In genomic region chr13:55825245-55825681, GRCm38 (mm10) we compare ENCODE assay signal across 11 mouse cellular contexts. TPM values are rescaled to one million over a fixed set of nuclear protein-coding genes. Genes with fewer than 3 reads are reported as not detected.
DNase-seq lines count a peak whose midpoint lies in the region; ATAC-seq lines count a peak whose summit lies in the region.
"Had no signal": no experiment of that assay in that cellular context is flagged by ENCODE, and none has a peak within 500 bp of the region (broad histone marks: within the 10 kb centered on the region; RNA-seq: fewer than 3 reads in every experiment).

No protein-coding gene starts in this region.

- intact Hi-C loops in heart, postnatal 14 days (cut with DNase I), result no loop called here

- peaks cover 83% of the 10 kb centered on the region for H3K27me3 ChIP-seq in heart, embryonic 11.5 days (ENCODE audit: control insufficient read depth, insufficient read depth, low read length)
- peaks cover 91% of the 10 kb centered on the region for H3K27me3 ChIP-seq in hindbrain, embryonic 12.5 days
- peaks cover 91% of the 10 kb centered on the region for H3K27me3 ChIP-seq in midbrain, embryonic 12.5 days

- H3K9me3 ChIP-seq in heart, embryonic 11.5 days (replicated peaks; ENCODE audit: control insufficient read depth, low read length), result no peaks in the 10 kb centered on the region
- H3K9me3 ChIP-seq in hindbrain, embryonic 12.5 days (replicated peaks), result no peaks in the 10 kb centered on the region
- H3K9me3 ChIP-seq in midbrain, embryonic 12.5 days, result no peaks in the 10 kb centered on the region

- no peak; the same call in 1 of the 2 replicates for ATAC-seq in heart, embryonic 11.5 days (replicated peaks; ENCODE audit: insufficient number of reproducible peaks, low FRiP score, low TSS enrichment)
- no peak; the same call in 1 of the 2 replicates for ATAC-seq in hindbrain, embryonic 12.5 days (ENCODE audit: low FRiP score)
- peak; percentile 27; the same call in 1 of the 2 replicates for ATAC-seq in midbrain, embryonic 12.5 days (ENCODE audit: low FRiP score, low read depth)
- ATAC-seq in erythroblast, adult 5-6 weeks (replicated peaks; ENCODE audit: low FRiP score, poor library complexity, severe bottlenecking), result no peak

- H3K9ac ChIP-seq in heart, embryonic 11.5 days (ENCODE audit: low read depth, low read length), result no peak overlapping the region
- H3K9ac ChIP-seq in hindbrain, embryonic 12.5 days, result no peak overlapping the region
- no peak overlapping the region; the same call in 1 of the 2 replicates for H3K9ac ChIP-seq in midbrain, embryonic 12.5 days (replicated peaks)

- H3K4me1 ChIP-seq in heart, embryonic 11.5 days (ENCODE audit: control insufficient read depth, insufficient read depth, low read length), result peaks cover 7% of the 10 kb centered on the region
- peaks cover 10% of the 10 kb centered on the region for H3K4me1 ChIP-seq in hindbrain, embryonic 12.5 days
- H3K4me1 ChIP-seq in midbrain, embryonic 12.5 days, result peaks cover 24% of the 10 kb centered on the region

- no peaks in the 10 kb centered on the region for H3K36me3 ChIP-seq in heart, embryonic 11.5 days (ENCODE audit: control insufficient read depth, insufficient read depth, low read length)
- no peaks in the 10 kb centered on the region for H3K36me3 ChIP-seq in hindbrain, embryonic 12.5 days
- H3K36me3 ChIP-seq in midbrain, embryonic 12.5 days, result no peaks in the 10 kb centered on the region

- peak overlapping the region; percentile 15; the same call in 1 of the 2 replicates for H3K4me3 ChIP-seq in heart, embryonic 11.5 days (ENCODE audit: low read depth, low read length)
- H3K4me3 ChIP-seq in hindbrain, embryonic 12.5 days, result peak overlapping the region; percentile 9
- H3K4me3 ChIP-seq in midbrain, embryonic 12.5 days, result peak overlapping the region; percentile 14

- no peak overlapping the region for H3K27ac ChIP-seq in heart, embryonic 11.5 days (ENCODE audit: low read depth, low read length)
- no peak overlapping the region for H3K27ac ChIP-seq in hindbrain, embryonic 12.5 days
- H3K27ac ChIP-seq in midbrain, embryonic 12.5 days (replicated peaks), result no peak overlapping the region

- DNase-seq in heart, postnatal 14 days, result no peak
- peak; percentile 36 for DNase-seq in R1 (ENCODE audit: low read depth, low spot score)
- DNase-seq in layer of hippocampus, adult 8-10 months (ENCODE audit: low spot score in 2 of 2), result no peak
- no peak for DNase-seq in cerebellum, adult 11 months
- DNase-seq: liver had no signal

- H3K4me2 ChIP-seq in heart, embryonic 11.5 days, result peak overlapping the region; percentile 21
- H3K4me2 ChIP-seq in hindbrain, embryonic 12.5 days (replicated peaks), result peak overlapping the region; percentile 30
- peak overlapping the region; percentile 26 for H3K4me2 ChIP-seq in midbrain, embryonic 12.5 days (replicated peaks)

- WGBS in heart, embryonic 11.5 days (ENCODE audit: insufficient replicate concordance), result 3% methylated on average over 32 of the region's 32 CpGs
- under 1% methylated on average over 32 of the region's 32 CpGs for WGBS in hindbrain, embryonic 12.5 days
- WGBS in midbrain, embryonic 12.5 days, result under 1% methylated on average over 32 of the region's 32 CpGs

RNA-seq across cellular contexts. Expression of gene Pitx1, which starts 10.7 kb away (rescaled TPM):
- polyA plus RNA-seq in heart, embryonic 11.5 days (2014; fragmentation: Nextera tagmentation; extraction: Ambion mirVana), result 0.51 and 1.2 TPM in 2 replicates
- total RNA-seq in heart, postnatal 14 days (2021), result not detected
- polyA plus RNA-seq in hindbrain, embryonic 12.5 days (2016; fragmentation: Nextera tagmentation; extraction: Ambion mirVana), result 0.61 and 0.81 TPM in 2 replicates
- polyA plus RNA-seq in midbrain, embryonic 12.5 days (2016; fragmentation: Nextera tagmentation; extraction: Ambion mirVana), result 2.7 and 4.1 TPM in 2 replicates
- total RNA-seq in layer of hippocampus, adult 8-10 months (2022), result not detected
- 0.58 TPM in 1 of 2 replicates, not detected in the other for total RNA-seq in erythroblast, adult 5-6 weeks (2015; ENCODE audit: low replicate concordance)
- total RNA-seq in erythroblast, adult 5-6 weeks (2017; ENCODE audit: low replicate concordance), result not detected in 2 replicates
- total RNA-seq: CH12.LX had no signal

RNA-seq across cellular contexts. Expression of gene Catsper3, which starts 40.9 kb away (rescaled TPM):
- polyA plus RNA-seq in heart, embryonic 11.5 days (2014; fragmentation: Nextera tagmentation; extraction: Ambion mirVana), result 0.11 and 0.23 TPM in 2 replicates
- total RNA-seq in heart, postnatal 14 days (2021), result under 1 TPM in 1 of 2 experiments, not detected in 1; 0.22 TPM
- polyA plus RNA-seq in hindbrain, embryonic 12.5 days (2016; fragmentation: Nextera tagmentation; extraction: Ambion mirVana), result not detected in 2 replicates
- 0.18 TPM in 1 of 2 replicates, not detected in the other for polyA plus RNA-seq in midbrain, embryonic 12.5 days (2016; fragmentation: Nextera tagmentation; extraction: Ambion mirVana)
- total RNA-seq in layer of hippocampus, adult 8-10 months (2022), result under 1 TPM; 0.29 to 0.64 (median 0.48) TPM
- total RNA-seq in erythroblast, adult 5-6 weeks (2015; ENCODE audit: low replicate concordance), result not detected in 2 replicates
- total RNA-seq in erythroblast, adult 5-6 weeks (2017; ENCODE audit: low replicate concordance), result not detected in 2 replicates
- total RNA-seq: CH12.LX had no signal
- polyA plus RNA-seq: heart, embryonic 14.5 days had no signal
